Mouse (Mus musculus): ENCODE measurements around the gene Galnt14. TPM values are rescaled to one million over a fixed set of nuclear protein-coding genes. Genes with fewer than 3 reads are reported as not detected.

Galnt14 gene
- polyA plus RNA-seq, 1 experiment = 3.0 TPM

GRCm38 (mm10) chr17:73474371-73474770 lies 235.9 kb downstream of the Galnt14 start:
- Histone ChIP-seq H3K9ac (ENCODE audit: low read depth, poor library complexity, severe bottlenecking) (no peak overlapping the region), H3K4me3 (ENCODE audit: low read depth, low read length) (no peak overlapping the region), H3K36me3 (ENCODE audit: control insufficient read depth, insufficient read depth, low read length, poor library complexity, severe bottlenecking) (no peaks in the 10 kb centered on the region), H3K27me3 (ENCODE audit: control insufficient read depth, insufficient read depth, low read length, poor library complexity, severe bottlenecking) (no peaks in the 10 kb centered on the region), H3K9me3 (replicated peaks; ENCODE audit: control insufficient read depth, insufficient read depth, low read length, poor library complexity, severe bottlenecking) (no peaks in the 10 kb centered on the region), H3K4me1 (ENCODE audit: control insufficient read depth, insufficient read depth, low read length) (no peaks in the 10 kb centered on the region), H3K27ac (ENCODE audit: insufficient read depth, low read length) (no peak overlapping the region)
- TF ChIP-seq EP300 (IDR thresholded peaks at IDR 0.05; ENCODE audit: insufficient read depth, low read depth, low read length) (no peak), CTCF (IDR thresholded peaks at IDR 0.05; ENCODE audit: low read depth, low read length) (no peak), POLR2A (IDR thresholded peaks at IDR 0.05; ENCODE audit: insufficient read depth, low read length) (no peak)

GRCm38 (mm10) chr17:73473012-73473411 lies 237.2 kb downstream of the Galnt14 start:
- Histone ChIP-seq H3K27me3 (ENCODE audit: control insufficient read depth, insufficient read depth, low read length, poor library complexity, severe bottlenecking) (no peaks in the 10 kb centered on the region), H3K4me3 (ENCODE audit: low read depth, low read length) (no peak overlapping the region), H3K27ac (ENCODE audit: insufficient read depth, low read length) (no peak overlapping the region), H3K4me1 (ENCODE audit: control insufficient read depth, insufficient read depth, low read length) (no peaks in the 10 kb centered on the region), H3K9ac (ENCODE audit: low read depth, poor library complexity, severe bottlenecking) (no peak overlapping the region), H3K36me3 (ENCODE audit: control insufficient read depth, insufficient read depth, low read length, poor library complexity, severe bottlenecking) (no peaks in the 10 kb centered on the region), H3K9me3 (replicated peaks; ENCODE audit: control insufficient read depth, insufficient read depth, low read length, poor library complexity, severe bottlenecking) (no peaks in the 10 kb centered on the region)
- TF ChIP-seq EP300 (IDR thresholded peaks at IDR 0.05; ENCODE audit: insufficient read depth, low read depth, low read length) (no peak), CTCF (IDR thresholded peaks at IDR 0.05; ENCODE audit: low read depth, low read length) (no peak), POLR2A (IDR thresholded peaks at IDR 0.05; ENCODE audit: insufficient read depth, low read length) (no peak)

GRCm38 (mm10) chr17:73460874-73461273 lies 249.4 kb downstream of the Galnt14 start:
- no peaks in the 10 kb centered on the region for H3K36me3 ChIP-seq (ENCODE audit: control insufficient read depth, insufficient read depth, low read length, poor library complexity, severe bottlenecking)
- H3K9me3 ChIP-seq (replicated peaks; ENCODE audit: control insufficient read depth, insufficient read depth, low read length, poor library complexity, severe bottlenecking) = no peaks in the 10 kb centered on the region
- H3K27me3 ChIP-seq (ENCODE audit: control insufficient read depth, insufficient read depth, low read length, poor library complexity, severe bottlenecking) = no peaks in the 10 kb centered on the region
- TF ChIP-seq EP300 (IDR thresholded peaks at IDR 0.05; ENCODE audit: insufficient read depth, low read depth, low read length) (no peak), POLR2A (IDR thresholded peaks at IDR 0.05; ENCODE audit: insufficient read depth, low read length) (no peak), CTCF (IDR thresholded peaks at IDR 0.05; ENCODE audit: low read depth, low read length) (no peak)
- no peak overlapping the region for H3K4me3 ChIP-seq (ENCODE audit: low read depth, low read length)
- no peak overlapping the region for H3K9ac ChIP-seq (ENCODE audit: low read depth, poor library complexity, severe bottlenecking)
- no peaks in the 10 kb centered on the region for H3K4me1 ChIP-seq (ENCODE audit: control insufficient read depth, insufficient read depth, low read length)
- no peak overlapping the region for H3K27ac ChIP-seq (ENCODE audit: insufficient read depth, low read length)

- H3K27me3 ChIP-seq (ENCODE audit: control insufficient read depth, insufficient read depth, low read length, poor library complexity, severe bottlenecking) = no peaks in the 10 kb centered on the region
- TF ChIP-seq EP300 (IDR thresholded peaks at IDR 0.05; ENCODE audit: insufficient read depth, low read depth, low read length) = no peak
- no peak for TF ChIP-seq CTCF (IDR thresholded peaks at IDR 0.05; ENCODE audit: low read depth, low read length)
- no peak for TF ChIP-seq POLR2A (IDR thresholded peaks at IDR 0.05; ENCODE audit: insufficient read depth, low read length)
Observed at GRCm38 (mm10) chr17:73458741-73459140, 251.5 kb downstream of the Galnt14 start.

GRCm38 (mm10) chr17:73456551-73456950 lies 253.7 kb downstream of the Galnt14 start:
- H3K4me3 ChIP-seq (ENCODE audit: low read depth, low read length) = no peak overlapping the region
- H3K36me3 ChIP-seq (ENCODE audit: control insufficient read depth, insufficient read depth, low read length, poor library complexity, severe bottlenecking) = no peaks in the 10 kb centered on the region
- no peak overlapping the region for H3K9ac ChIP-seq (ENCODE audit: low read depth, poor library complexity, severe bottlenecking)
- H3K27me3 ChIP-seq (ENCODE audit: control insufficient read depth, insufficient read depth, low read length, poor library complexity, severe bottlenecking) = no peaks in the 10 kb centered on the region
- H3K9me3 ChIP-seq (replicated peaks; ENCODE audit: control insufficient read depth, insufficient read depth, low read length, poor library complexity, severe bottlenecking) = no peaks in the 10 kb centered on the region
- no peak for TF ChIP-seq POLR2A (IDR thresholded peaks at IDR 0.05; ENCODE audit: insufficient read depth, low read length)
- no peak for TF ChIP-seq CTCF (IDR thresholded peaks at IDR 0.05; ENCODE audit: low read depth, low read length)
- no peak for TF ChIP-seq EP300 (IDR thresholded peaks at IDR 0.05; ENCODE audit: insufficient read depth, low read depth, low read length)
- H3K27ac ChIP-seq (ENCODE audit: insufficient read depth, low read length) = no peak overlapping the region
- H3K4me1 ChIP-seq (ENCODE audit: control insufficient read depth, insufficient read depth, low read length) = no peaks in the 10 kb centered on the region

More at GRCm38 (mm10) chr17:73458741-73459140, 251.5 kb downstream of the Galnt14 start:
- H3K9ac ChIP-seq (ENCODE audit: low read depth, poor library complexity, severe bottlenecking) = no peak overlapping the region
- no peaks in the 10 kb centered on the region for H3K4me1 ChIP-seq (ENCODE audit: control insufficient read depth, insufficient read depth, low read length)
- H3K27ac ChIP-seq (ENCODE audit: insufficient read depth, low read length) = no peak overlapping the region
- no peak overlapping the region for H3K4me3 ChIP-seq (ENCODE audit: low read depth, low read length)
- H3K36me3 ChIP-seq (ENCODE audit: control insufficient read depth, insufficient read depth, low read length, poor library complexity, severe bottlenecking) = no peaks in the 10 kb centered on the region
- no peaks in the 10 kb centered on the region for H3K9me3 ChIP-seq (replicated peaks; ENCODE audit: control insufficient read depth, insufficient read depth, low read length, poor library complexity, severe bottlenecking)

- no peak overlapping the region for H3K4me3 ChIP-seq (ENCODE audit: low read depth, low read length)
- H3K27me3 ChIP-seq (ENCODE audit: control insufficient read depth, insufficient read depth, low read length, poor library complexity, severe bottlenecking) = no peaks in the 10 kb centered on the region
- H3K27ac ChIP-seq (ENCODE audit: insufficient read depth, low read length) = no peak overlapping the region
- TF ChIP-seq CTCF (IDR thresholded peaks at IDR 0.05; ENCODE audit: low read depth, low read length) = no peak
- TF ChIP-seq POLR2A (IDR thresholded peaks at IDR 0.05; ENCODE audit: insufficient read depth, low read length) = no peak
- TF ChIP-seq EP300 (IDR thresholded peaks at IDR 0.05; ENCODE audit: insufficient read depth, low read depth, low read length) = no peak
- no peaks in the 10 kb centered on the region for H3K4me1 ChIP-seq (ENCODE audit: control insufficient read depth, insufficient read depth, low read length)
- H3K9ac ChIP-seq (ENCODE audit: low read depth, poor library complexity, severe bottlenecking) = no peak overlapping the region
- H3K36me3 ChIP-seq (ENCODE audit: control insufficient read depth, insufficient read depth, low read length, poor library complexity, severe bottlenecking) = no peaks in the 10 kb centered on the region
- no peaks in the 10 kb centered on the region for H3K9me3 ChIP-seq (replicated peaks; ENCODE audit: control insufficient read depth, insufficient read depth, low read length, poor library complexity, severe bottlenecking)
Observed at GRCm38 (mm10) chr17:73453646-73454045, 256.6 kb downstream of the Galnt14 start.
